Mouse (Mus musculus) megakaryocyte-erythroid progenitor cell, adult 5 weeks (primary cell): ENCODE data around the gene Tas2r102. TPM values are rescaled to one million over a fixed set of nuclear protein-coding genes. Genes with fewer than 3 reads are reported as not detected.

ENCODE experiments used
- polyA plus RNA-seq: library from polyadenylated mRNA; stranded (reverse); fragments of >175 nt; gene quantifications from 2 replicates; pipeline ENCODE4 v1.2.3, GENCODE M21; 2012

The Tas2r102 gene
- polyA plus RNA-seq, result not detected in 2 replicates

GRCm38 (mm10) chr6:132761831-132762230, at the start of gene Tas2r102:
Tas2r102 (plus strand) TSS chr6:132762131.

GRCm38 (mm10) chr6:132737935-132738334, 24.0 kb upstream of the Tas2r102 start, which contains the start of gene Tas2r115:
Tas2r115 (minus strand) TSS chr6:132738035.

GRCm38 (mm10) chr6:132754430-132754829, 7.5 kb upstream of the Tas2r102 start, which contains the start of gene Tas2r124:
Tas2r124 (plus strand) TSS chr6:132754730.

GRCm38 (mm10) chr6:132778062-132778461, 16.1 kb downstream of the Tas2r102 start, which contains the start of gene Tas2r136:
Tas2r136 (minus strand) TSS chr6:132778162.

DNA sequence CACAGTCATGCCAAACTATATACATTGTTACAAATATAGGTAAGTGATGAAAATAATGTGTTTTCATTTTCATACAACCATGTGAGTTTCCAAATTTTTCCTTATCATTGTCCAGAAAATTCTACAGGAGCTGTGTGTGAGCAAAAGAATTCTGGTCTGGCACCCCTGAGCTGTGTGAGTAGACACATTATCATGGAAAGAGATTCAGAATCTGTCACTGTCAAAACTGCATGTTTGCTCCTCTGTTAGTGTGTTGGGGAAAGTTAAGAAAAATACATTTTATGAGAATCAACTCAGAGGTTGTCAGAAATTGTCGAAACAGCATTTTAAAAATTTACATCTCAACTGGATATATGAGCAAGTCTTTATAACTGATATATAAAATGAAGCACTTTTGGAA, 40.6 kb downstream of the Tas2r102 start, which contains the start of gene Tas2r117:
Tas2r117 (plus strand) TSS at position 301 of the 400 bp plus-strand sequence.

Other genes with a start within 250 kb of the Tas2r102 start
- not detected in 2 replicates for gene Prh1, start 192.3 kb upstream of the Tas2r102 start, polyA plus RNA-seq
- not detected in 2 replicates for gene Prp2, start 166.2 kb upstream of the Tas2r102 start, polyA plus RNA-seq
- not detected in 2 replicates for gene A630073D07Rik, start 110.6 kb upstream of the Tas2r102 start, polyA plus RNA-seq
- not detected in 2 replicates for gene Tas2r120, start 105.2 kb upstream of the Tas2r102 start, polyA plus RNA-seq
- not detected in 2 replicates for gene Tas2r121, start 61.1 kb upstream of the Tas2r102 start, polyA plus RNA-seq
- gene Tas2r122, start 50.2 kb upstream of the Tas2r102 start, polyA plus RNA-seq, result not detected in 2 replicates
- gene Tas2r115, start 24.1 kb upstream of the Tas2r102 start, polyA plus RNA-seq, result not detected in 2 replicates
- gene Tas2r124, start 7.4 kb upstream of the Tas2r102 start, polyA plus RNA-seq, result not detected in 2 replicates
- gene Tas2r136, start 16.0 kb downstream of the Tas2r102 start, polyA plus RNA-seq, result not detected in 2 replicates
- not detected in 2 replicates for gene Tas2r117, start 40.7 kb downstream of the Tas2r102 start, polyA plus RNA-seq
- not detected in 2 replicates for gene Tas2r123, start 85.0 kb downstream of the Tas2r102 start, polyA plus RNA-seq
- not detected in 2 replicates for gene Tas2r116, start 93.3 kb downstream of the Tas2r102 start, polyA plus RNA-seq
- not detected in 2 replicates for gene Tas2r110, start 105.9 kb downstream of the Tas2r102 start, polyA plus RNA-seq
- not detected in 2 replicates for gene Tas2r113, start 130.9 kb downstream of the Tas2r102 start, polyA plus RNA-seq
- not detected in 2 replicates for gene Tas2r125, start 147.5 kb downstream of the Tas2r102 start, polyA plus RNA-seq
- gene Tas2r129, start 189.0 kb downstream of the Tas2r102 start, polyA plus RNA-seq, result not detected in 2 replicates
- gene Tas2r131, start 195.8 kb downstream of the Tas2r102 start, polyA plus RNA-seq, result not detected in 2 replicates
- gene Tas2r109, start 218.8 kb downstream of the Tas2r102 start, polyA plus RNA-seq, result not detected in 2 replicates